Mouse (Mus musculus) heart, postnatal 25 days (tissue): ENCODE measurements at regions not wholly inside any gene's neighbourhood (a gene's known extent, or its start where the extent isn't known, plus 50 kb on each side); places are given as distances from the start of the nearest gene placed in this dataset.

Source experiments
- DNase-seq: peaks from one replicate; pipeline ENCODE4 v3.0.0; 2022; ENCODE audit warnings: low spot score
- intact Hi-C: fragments of 180-260 bp; cut with DNase I; formaldehyde crosslinking; loops from one replicate; pipeline ENCODE4 v1.15.1; 2025

GRCm38 (mm10) chr7:70591361-70592256, 225.1 kb upstream of the Nr2f2 start:
- intact Hi-C loops, result no loop called here
- DNase-seq, result no peak

GRCm38 (mm10) chr7:70589713-70590112, 223.2 kb upstream of the Nr2f2 start:
- DNase-seq, result no peak
- intact Hi-C loops, result no loop called here

GRCm38 (mm10) chr7:70588061-70588460, 221.5 kb upstream of the Nr2f2 start:
- no peak for DNase-seq

GRCm38 (mm10) chr7:70584480-70584879, 217.9 kb upstream of the Nr2f2 start:
- no peak for DNase-seq
- intact Hi-C loops, result no loop called here

More at GRCm38 (mm10) chr7:70588061-70588460, 221.5 kb upstream of the Nr2f2 start:
- intact Hi-C loops, result no loop called here

- intact Hi-C loops, result no loop called here
- no peak for DNase-seq
Observed at GRCm38 (mm10) chr7:70576112-70576910, 209.8 kb upstream of the Nr2f2 start.

- intact Hi-C loops, result no loop called here
- DNase-seq, result no peak
Observed at GRCm38 (mm10) chr7:70575614-70576013, 209.1 kb upstream of the Nr2f2 start.

GRCm38 (mm10) chr7:70574194-70574593, 207.7 kb upstream of the Nr2f2 start:
- intact Hi-C loops, result no loop called here
- no peak for DNase-seq

GRCm38 (mm10) chr7:70565034-70565433, 198.5 kb upstream of the Nr2f2 start:
- no peak for DNase-seq
- intact Hi-C loops, result no loop called here

- intact Hi-C loops, result no loop called here
- no peak for DNase-seq
Observed at GRCm38 (mm10) chr7:70548936-70549450, 182.5 kb upstream of the Nr2f2 start.

- intact Hi-C loops, result no loop called here
- no peak for DNase-seq
Observed at GRCm38 (mm10) chr7:70541881-70542665, 175.5 kb upstream of the Nr2f2 start.

GRCm38 (mm10) chr7:70539121-70539642, 172.6 kb upstream of the Nr2f2 start:
- intact Hi-C loops, result no loop called here
- DNase-seq, result no peak

GRCm38 (mm10) chr7:70536046-70536445, 169.5 kb upstream of the Nr2f2 start:
- no peak for DNase-seq
- intact Hi-C loops, result no loop called here

- intact Hi-C loops, result no loop called here
- no peak for DNase-seq
Observed at GRCm38 (mm10) chr7:70533552-70533951, 167.0 kb upstream of the Nr2f2 start.

- intact Hi-C loops, result no loop called here
- peak; percentile 2 for DNase-seq
Observed at GRCm38 (mm10) chr7:70527921-70528320, 161.4 kb upstream of the Nr2f2 start.

- intact Hi-C loops, result no loop called here
Observed at GRCm38 (mm10) chr7:70525372-70525771, 158.8 kb upstream of the Nr2f2 start.

GRCm38 (mm10) chr7:70524744-70525143, 158.2 kb upstream of the Nr2f2 start:
- intact Hi-C loops, result no loop called here
- DNase-seq, result no peak

More at GRCm38 (mm10) chr7:70525372-70525771, 158.8 kb upstream of the Nr2f2 start:
- DNase-seq, result no peak

- intact Hi-C loops, result no loop called here
- DNase-seq, result no peak
Observed at GRCm38 (mm10) chr7:70524251-70524650, 157.7 kb upstream of the Nr2f2 start.

GRCm38 (mm10) chr7:70516741-70517140, 150.2 kb upstream of the Nr2f2 start:
- intact Hi-C loops, result no loop called here
- no peak for DNase-seq

- intact Hi-C loops, result no loop called here
- DNase-seq, result no peak
Observed at GRCm38 (mm10) chr7:70515341-70515851, 148.9 kb upstream of the Nr2f2 start.

GRCm38 (mm10) chr7:70514666-70515065, 148.1 kb upstream of the Nr2f2 start:
- DNase-seq, result no peak
- intact Hi-C loops, result no loop called here
